In the genomic region with DNA sequence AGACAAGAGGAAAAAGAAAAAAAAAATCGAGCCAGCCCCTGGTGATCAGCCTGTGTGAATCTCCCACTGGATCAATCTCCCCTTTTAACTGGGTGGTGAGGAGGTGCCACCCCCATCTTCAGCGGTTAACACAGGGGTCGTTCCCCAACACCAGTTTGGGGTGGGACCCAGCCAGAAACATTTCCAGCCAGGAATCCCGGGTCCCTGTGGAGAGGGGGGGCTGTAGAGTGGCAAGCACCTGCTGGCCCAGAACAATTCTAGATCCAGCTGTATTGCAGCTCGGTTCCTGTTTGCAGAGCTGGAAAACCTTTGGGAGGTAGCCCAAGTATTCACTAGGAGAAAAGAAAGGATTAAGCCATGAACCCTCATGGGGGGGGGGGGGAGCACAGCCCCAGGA, we compare ENCODE assay signal across 10 mouse cellular contexts. TPM values are rescaled to one million over a fixed set of nuclear protein-coding genes. Genes with fewer than 3 reads are reported as not detected.
DNase-seq lines count a peak whose midpoint lies in the region; ATAC-seq and TF ChIP-seq lines count a peak whose summit lies in the region.
"Had no signal": no experiment of that assay in that cellular context is flagged by ENCODE, and none has a peak within 500 bp of the region (broad histone marks: within the 10 kb centered on the region; RNA-seq: fewer than 3 reads in every experiment).

No protein-coding gene starts in this region.

- peak overlapping the region; percentile 75 for H3K4me2 ChIP-seq in neural tube, embryonic 11.5 days (ENCODE audit: low read depth)
- H3K4me2 ChIP-seq in liver, embryonic 11.5 days, result peak overlapping the region; percentile 99
- peak overlapping the region; percentile 93 for H3K4me2 ChIP-seq in stomach, postnatal 0 days (replicated peaks; ENCODE audit: low read depth)

- no peak for TF ChIP-seq POLR2A in heart, adult 2 months (IDR thresholded peaks at IDR 0.05; ENCODE audit: insufficient read depth, low read depth, low read length)

- H3K9ac ChIP-seq in heart, adult 2 months (ENCODE audit: low read depth, low read length), result no peak overlapping the region
- H3K9ac ChIP-seq in neural tube, embryonic 11.5 days (ENCODE audit: low read length), result peak overlapping the region; percentile 92
- H3K9ac ChIP-seq in liver, embryonic 11.5 days (ENCODE audit: low read depth, low read length), result no peak overlapping the region
- H3K9ac ChIP-seq in stomach, postnatal 0 days (ENCODE audit: low read length), result no peak overlapping the region

- intact Hi-C loops in heart, adult 2 months (cut with DNase I), result loop anchor here (5.0 kb wide), 1 partner anchor 91 kb away; no protein-coding TSS in a partner anchor

- no peaks in the 10 kb centered on the region for H3K27me3 ChIP-seq in heart, embryonic 10.5 days (ENCODE audit: insufficient read depth, poor library complexity, severe bottlenecking)
- H3K27me3 ChIP-seq in heart, adult 2 months (ENCODE audit: control insufficient read depth, insufficient read depth, low read length), result no peaks in the 10 kb centered on the region
- H3K27me3 ChIP-seq in neural tube, embryonic 11.5 days (ENCODE audit: control insufficient read depth, insufficient read depth, low read length), result no peaks in the 10 kb centered on the region
- H3K27me3 ChIP-seq in liver, embryonic 11.5 days (replicated peaks; ENCODE audit: control insufficient read depth, insufficient read depth, low read length), result no peaks in the 10 kb centered on the region
- H3K27me3 ChIP-seq in stomach, postnatal 0 days (ENCODE audit: control insufficient read depth, insufficient read depth, low read length), result no peaks in the 10 kb centered on the region

- no peaks in the 10 kb centered on the region for H3K36me3 ChIP-seq in heart, embryonic 10.5 days
- H3K36me3 ChIP-seq in heart, adult 2 months (ENCODE audit: control insufficient read depth, insufficient read depth, low read length), result no peaks in the 10 kb centered on the region; the same call in 1 of the 2 replicates
- H3K36me3 ChIP-seq in neural tube, embryonic 11.5 days (ENCODE audit: control insufficient read depth, insufficient read depth, low read length), result no peaks in the 10 kb centered on the region
- H3K36me3 ChIP-seq in liver, embryonic 11.5 days (ENCODE audit: control insufficient read depth, insufficient read depth, low read length), result no peaks in the 10 kb centered on the region
- H3K36me3 ChIP-seq in stomach, postnatal 0 days (ENCODE audit: control insufficient read depth, insufficient read depth, low read length), result no peaks in the 10 kb centered on the region

- no peak for ATAC-seq in neural tube, embryonic 11.5 days (ENCODE audit: insufficient read depth, low FRiP score, low TSS enrichment)
- no peak for ATAC-seq in liver, embryonic 11.5 days (replicated peaks; ENCODE audit: low FRiP score)
- ATAC-seq in stomach, postnatal 0 days (ENCODE audit: low FRiP score, low TSS enrichment), result no peak

- H3K27ac ChIP-seq in heart, embryonic 10.5 days, result peak overlapping the region; percentile 19; the same call in 1 of the 2 replicates
- H3K27ac ChIP-seq in heart, adult 2 months, result no peak overlapping the region; the same call in 1 of the 2 replicates
- no peak overlapping the region for H3K27ac ChIP-seq in neural tube, embryonic 11.5 days (ENCODE audit: low read depth, low read length)
- H3K27ac ChIP-seq in liver, embryonic 11.5 days (ENCODE audit: low read depth, low read length), result no peak overlapping the region
- no peak overlapping the region for H3K27ac ChIP-seq in stomach, postnatal 0 days (replicated peaks)

- WGBS in heart, embryonic 10.5 days, result 50% methylated on average over 5 of the region's 5 CpGs
- 42% methylated on average over 5 of the region's 5 CpGs for WGBS in heart, adult 2 months
- 34% methylated on average over 5 of the region's 5 CpGs for WGBS in neural tube, embryonic 11.5 days
- WGBS in liver, embryonic 11.5 days, result 48% methylated on average over 5 of the region's 5 CpGs
- WGBS in stomach, postnatal 0 days, result 30% methylated on average over 5 of the region's 5 CpGs

- TF ChIP-seq EP300 in heart, adult 2 months (IDR thresholded peaks at IDR 0.05; ENCODE audit: insufficient read depth, low read depth, low read length), result no peak
- TF ChIP-seq EP300 in stomach, postnatal 0 days (optimal IDR thresholded peaks at IDR 0.05), result no peak

- TF ChIP-seq CTCF in heart, adult 2 months (IDR thresholded peaks at IDR 0.05), result no peak
- TF ChIP-seq CTCF in stomach, postnatal 0 days (IDR thresholded peaks at IDR 0.05; ENCODE audit: low read depth), result no peak

- DNase-seq in heart, embryonic 10.5 days (ENCODE audit: low spot score), result no peak
- no peak for DNase-seq in heart, adult 2 months
- DNase-seq in neural tube, embryonic 11.5 days (ENCODE audit: low spot score), result no peak
- DNase-seq in neural tube, embryonic 10.5 days (ENCODE audit: extremely low spot score, low spot score), result no peak
- no peak for DNase-seq in liver, embryonic 11.5 days (ENCODE audit: low spot score)
- DNase-seq in stomach, postnatal 0 days (ENCODE audit: low spot score), result no peak
- DNase-seq in urinary bladder, adult 18-20 months (ENCODE audit: low spot score in 2 of 2), result no peak
- no peak for DNase-seq in frontal cortex, postnatal 25 days (ENCODE audit: low spot score in 2 of 2)
- DNase-seq: adrenal gland, adult 8-10 months had no signal

- peaks cover 77% of the 10 kb centered on the region for H3K4me1 ChIP-seq in heart, embryonic 10.5 days
- peaks cover 27% of the 10 kb centered on the region for H3K4me1 ChIP-seq in heart, adult 2 months (ENCODE audit: control insufficient read depth, insufficient read depth, low read length)
- peaks cover 59% of the 10 kb centered on the region for H3K4me1 ChIP-seq in neural tube, embryonic 11.5 days (ENCODE audit: control insufficient read depth, insufficient read depth, low read length)
- H3K4me1 ChIP-seq in liver, embryonic 11.5 days (replicated peaks; ENCODE audit: control insufficient read depth, insufficient read depth, low read length), result peaks cover 46% of the 10 kb centered on the region
- peaks cover 11% of the 10 kb centered on the region for H3K4me1 ChIP-seq in stomach, postnatal 0 days (replicated peaks; ENCODE audit: control insufficient read depth, insufficient read depth)

- peak overlapping the region; percentile 90 for H3K4me3 ChIP-seq in heart, embryonic 10.5 days
- H3K4me3 ChIP-seq in heart, adult 2 months, result no peak overlapping the region
- peak overlapping the region; percentile 93 for H3K4me3 ChIP-seq in neural tube, embryonic 11.5 days (ENCODE audit: low read depth, low read length)
- no peak overlapping the region for H3K4me3 ChIP-seq in liver, embryonic 11.5 days (ENCODE audit: low read depth, low read length)
- H3K4me3 ChIP-seq in stomach, postnatal 0 days (ENCODE audit: low read depth, low read length), result 0 out of 2 replicates have a peak overlapping the region, but pooled peaks have one; percentile 82
- H3K4me3 ChIP-seq: erythroblast, embryonic 14.5 days had no signal

- peaks cover 8% of the 10 kb centered on the region for H3K79me2 ChIP-seq in heart, adult 2 months (replicated peaks; ENCODE audit: control insufficient read depth, insufficient read depth, low read length)

- no peaks in the 10 kb centered on the region for H3K9me3 ChIP-seq in heart, embryonic 10.5 days
- H3K9me3 ChIP-seq in neural tube, embryonic 11.5 days (ENCODE audit: control insufficient read depth, low read length), result no peaks in the 10 kb centered on the region
- H3K9me3 ChIP-seq in liver, embryonic 11.5 days (ENCODE audit: control insufficient read depth, low read length), result no peaks in the 10 kb centered on the region
- no peaks in the 10 kb centered on the region for H3K9me3 ChIP-seq in stomach, postnatal 0 days (ENCODE audit: control insufficient read depth, low read length)

RNA-seq across cellular contexts. Expression of a gene that starts 2.7 kb away (rescaled TPM):
- polyA plus RNA-seq in heart, embryonic 10.5 days (2016; fragmentation: Nextera tagmentation; extraction: Ambion mirVana), result 17.8 and 23.3 TPM in 2 replicates
- total RNA-seq in heart, adult 2 months (2021), result 10 to 100 TPM; 73.5 to 77.5 TPM
- 27.9 and 39.1 TPM in 2 replicates for polyA plus RNA-seq in heart, adult 2 months (2012; rRNA removed)
- 23.6 and 24.3 TPM in 2 replicates for polyA plus RNA-seq in neural tube, embryonic 11.5 days (2014; fragmentation: Nextera tagmentation; extraction: Ambion mirVana)
- 14.0 and 17.2 TPM in 2 replicates for polyA plus RNA-seq in liver, embryonic 11.5 days (2014; fragmentation: Nextera tagmentation; extraction: Ambion mirVana)
- polyA plus RNA-seq in stomach, postnatal 0 days (2015; fragmentation: Nextera tagmentation; extraction: Ambion mirVana), result 11.1 and 12.1 TPM in 2 replicates

Comparison
In these comparisons a context has a peak if more than half of its experiments do, and no peak if none do; other contexts are left out.
1. H3K4me3 ChIP-seq: peak in heart, embryonic 10.5 days (single experiment), neural tube, embryonic 11.5 days (single experiment) and stomach, postnatal 0 days (single experiment); none in heart, adult 2 months (single experiment) and liver, embryonic 11.5 days (single experiment).
2. Peak in every context shown above with its lines, with median percentiles within 50 percentile points of each other: H3K4me2 ChIP-seq.